Mouse (Mus musculus) E14TG2a.4 (cell line): ENCODE data around the gene Cplx3.

Source experiments
- H3K27me3 ChIP-seq: 2 replicates; pipeline ENCODE4 v1.6.1; 2014; ENCODE audit warnings: low read length, control low read depth; ENCODE audit not compliant: insufficient read depth
- H3K36me3 ChIP-seq: 2 replicates; pipeline ENCODE4 v1.6.1; 2014; ENCODE audit warnings: low read length, control low read depth; ENCODE audit not compliant: insufficient read depth
- H3K4me1 ChIP-seq: replicated peaks from 2 replicates; pipeline ENCODE4 v1.6.1; 2014; ENCODE audit warnings: low read depth, low read length, control low read depth
- H3K4me3 ChIP-seq: replicated peaks from 2 replicates; pipeline ENCODE4 v1.5.1; 2014; ENCODE audit warnings: mild to moderate bottlenecking, low read length
- H3K9me3 ChIP-seq: 2 replicates; pipeline ENCODE4 v1.6.1; 2014; ENCODE audit warnings: low read length, control low read depth
- CTCF ChIP-seq: conservative IDR thresholded peaks from 2 replicates; pipeline ENCODE4 v1.5.1; 2014; ENCODE audit warnings: low read length
- NANOG ChIP-seq: IDR thresholded peaks from 2 replicates; pipeline ENCODE4 v1.6.1; 2014; ENCODE audit warnings: borderline replicate concordance, low read length, mixed read lengths
- POU5F1 ChIP-seq: IDR thresholded peaks from 2 replicates; pipeline ENCODE4 v1.6.1; 2014; ENCODE audit warnings: low read length, borderline replicate concordance

Gene Cplx3

GRCm38 (mm10) chr9:57606139-57606851, at the start of gene Cplx3:
Cplx3 (minus strand) TSS chr9:57606281.
- H3K9me3 ChIP-seq = no peaks in the 10 kb centered on the region; the same call in 1 of the 2 replicates
- peaks cover 82% of the 10 kb centered on the region for H3K27me3 ChIP-seq
- H3K4me3 ChIP-seq = peak within 1 kb of the TSS; percentile 57
- TF ChIP-seq NANOG (no peak), POU5F1 (no peak), CTCF (no peak)
- H3K4me1 ChIP-seq = peaks cover 24% of the 10 kb centered on the region
- H3K36me3 ChIP-seq = no peaks in the 10 kb centered on the region

- TF ChIP-seq CTCF (peak; percentile 67), POU5F1 (no peak)
- Histone ChIP-seq H3K36me3 (no peaks in the 10 kb centered on the region), H3K4me1 (peaks cover 47% of the 10 kb centered on the region), H3K4me3 (peak overlapping the region; percentile 52; the same call in 1 of the 2 replicates), H3K9me3 (no peaks in the 10 kb centered on the region), H3K27me3 (peaks cover 13% of the 10 kb centered on the region)
These were observed 49.7 kb upstream of the Cplx3 start for GRCm38 (mm10) chr9:57655749-57656148.

- TF ChIP-seq POU5F1 = no peak
- TF ChIP-seq NANOG = no peak
- no peak for TF ChIP-seq CTCF
- Histone ChIP-seq H3K4me1 (peaks cover 54% of the 10 kb centered on the region), H3K27me3 (peaks cover 13% of the 10 kb centered on the region), H3K9me3 (no peaks in the 10 kb centered on the region), H3K36me3 (no peaks in the 10 kb centered on the region), H3K4me3 (no peak overlapping the region)
These were observed 48.9 kb upstream of the Cplx3 start for GRCm38 (mm10) chr9:57654966-57655365.

DNA sequence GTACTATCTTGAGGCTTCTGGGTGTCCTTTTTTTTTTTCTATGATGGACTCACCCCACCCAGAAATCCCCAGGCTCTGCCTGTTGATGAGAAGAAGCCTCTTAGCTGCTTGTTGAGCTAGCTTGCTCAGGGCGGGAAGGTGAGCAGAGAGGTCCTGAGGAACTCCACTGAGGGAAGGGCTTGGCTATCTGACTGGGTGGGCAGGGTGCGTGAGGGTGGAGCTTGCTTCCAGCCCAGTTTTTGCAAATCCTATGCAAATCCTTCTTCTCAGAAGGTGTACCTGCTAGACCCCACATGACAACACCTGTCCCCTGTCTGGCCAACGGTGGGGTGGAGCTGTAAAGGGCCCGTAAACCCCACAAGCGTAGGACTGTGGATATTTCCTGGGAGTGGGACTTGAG, 47.2 kb upstream of the Cplx3 start, which contains the start of gene Csk:
TSS of gene Csk (minus strand) at position 349 of the 400 bp plus-strand sequence.
- H3K4me3 ChIP-seq = peak within 1 kb of the TSS; percentile 68
- peaks cover 54% of the 10 kb centered on the region for H3K4me1 ChIP-seq
- TF ChIP-seq NANOG = no peak
- no peak for TF ChIP-seq POU5F1
- TF ChIP-seq CTCF = no peak
- no peaks in the 10 kb centered on the region for H3K36me3 ChIP-seq
- peaks cover 17% of the 10 kb centered on the region for H3K27me3 ChIP-seq
- no peaks in the 10 kb centered on the region for H3K9me3 ChIP-seq

GRCm38 (mm10) chr9:57652855-57653254, 46.8 kb upstream of the Cplx3 start:
- peaks cover 21% of the 10 kb centered on the region for H3K27me3 ChIP-seq
- H3K4me3 ChIP-seq = peak overlapping the region; percentile 68; the same call in 1 of the 2 replicates
- no peaks in the 10 kb centered on the region for H3K9me3 ChIP-seq
- no peaks in the 10 kb centered on the region for H3K36me3 ChIP-seq
- TF ChIP-seq POU5F1 (no peak), CTCF (no peak), NANOG (no peak)
- peaks cover 54% of the 10 kb centered on the region for H3K4me1 ChIP-seq

GRCm38 (mm10) chr9:57652351-57652750, 46.3 kb upstream of the Cplx3 start:
- Histone ChIP-seq H3K9me3 (no peaks in the 10 kb centered on the region), H3K27me3 (peaks cover 25% of the 10 kb centered on the region), H3K4me3 (no peak overlapping the region), H3K36me3 (no peaks in the 10 kb centered on the region), H3K4me1 (peaks cover 55% of the 10 kb centered on the region)
- TF ChIP-seq NANOG (no peak), POU5F1 (no peak), CTCF (no peak)

DNA sequence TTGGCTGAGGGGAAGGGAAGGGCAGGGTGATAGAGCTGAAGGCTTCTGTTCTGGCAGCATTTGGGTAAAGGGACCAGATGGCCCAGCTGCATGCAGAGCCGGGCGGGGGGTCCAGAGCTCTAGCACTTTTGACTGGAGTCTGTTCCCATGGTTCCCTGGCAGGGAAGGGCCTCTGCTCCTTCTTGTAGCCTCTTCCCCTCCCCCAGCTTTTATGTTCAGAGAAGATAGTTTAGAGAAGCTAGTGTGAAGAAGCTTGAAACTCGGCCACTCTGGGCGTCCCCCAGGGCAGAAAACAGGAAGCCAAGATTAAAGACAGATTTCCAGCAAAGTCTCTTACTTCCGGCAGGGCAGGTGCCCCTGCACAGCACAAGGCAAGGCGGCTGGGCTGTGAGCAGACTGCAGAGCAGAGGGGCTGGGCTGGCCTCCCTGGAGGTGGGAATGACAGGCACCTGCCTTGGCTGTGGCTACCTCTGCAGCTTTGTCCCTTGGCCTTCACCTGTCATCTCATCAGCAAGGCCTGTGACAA, 44.8 kb upstream of the Cplx3 start:
- no peak for TF ChIP-seq NANOG
- no peak overlapping the region for H3K4me3 ChIP-seq

DNA sequence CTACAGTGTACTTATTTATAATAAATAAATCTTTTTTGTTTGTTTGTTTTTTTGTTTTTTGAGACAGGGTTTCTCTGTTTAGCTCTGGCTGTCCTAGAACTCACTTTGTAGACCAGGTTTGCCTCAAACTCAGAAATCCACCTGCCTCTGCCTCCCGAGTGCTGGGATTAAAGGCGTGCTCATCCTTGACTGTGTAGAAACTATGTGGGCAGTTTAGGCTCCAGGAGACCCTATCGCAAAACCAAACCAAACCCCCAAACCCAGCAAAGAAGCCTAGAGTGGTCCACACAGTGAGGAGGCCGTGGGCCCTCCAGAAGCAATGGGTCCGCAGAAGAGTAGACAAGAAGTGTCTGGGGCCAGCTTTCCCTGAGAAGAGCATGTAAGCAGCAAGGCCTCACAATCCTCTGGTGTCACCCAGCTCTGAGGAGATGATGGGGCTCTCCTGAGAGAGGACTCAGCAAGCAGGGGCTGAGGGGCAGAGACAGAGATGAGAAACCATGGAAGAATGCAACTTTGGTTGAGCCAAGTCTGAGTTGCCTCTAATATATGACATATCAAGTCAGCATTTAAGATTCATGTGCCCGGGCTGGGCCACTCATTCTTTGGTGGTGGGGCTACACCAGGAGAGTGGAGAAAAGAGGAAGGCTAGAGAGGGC, 44.2 kb upstream of the Cplx3 start:
- H3K27me3 ChIP-seq = peaks cover 37% of the 10 kb centered on the region
- no peak overlapping the region for H3K4me3 ChIP-seq
- H3K4me1 ChIP-seq = peaks cover 64% of the 10 kb centered on the region
- H3K36me3 ChIP-seq = no peaks in the 10 kb centered on the region
- no peak for TF ChIP-seq POU5F1
- no peak for TF ChIP-seq NANOG
- no peak for TF ChIP-seq CTCF
- H3K9me3 ChIP-seq = no peaks in the 10 kb centered on the region

More for the DNA sequence above, 44.8 kb upstream of the Cplx3 start:
- H3K4me1 ChIP-seq = peaks cover 61% of the 10 kb centered on the region
- no peaks in the 10 kb centered on the region for H3K9me3 ChIP-seq
- no peaks in the 10 kb centered on the region for H3K36me3 ChIP-seq
- H3K27me3 ChIP-seq = peaks cover 37% of the 10 kb centered on the region
